Mouse (Mus musculus) left cerebral cortex, postnatal 36 days (tissue): ENCODE results near the gene Sox21. TPM values are rescaled to one million over a fixed set of nuclear protein-coding genes. Genes with fewer than 3 reads are reported as not detected.

Experiments used
- microRNA-seq: library from miRNA; unstranded; fragments of <30 nt; microRNA quantifications from one replicate; pipeline ENCODE4 v1.2.0, GENCODE M21; 2022
- total RNA-seq, 2 experiments: library from RNA; stranded (reverse); gene quantifications; 2 replicates each; pipeline ENCODE4 v1.2.3; 2021

The Sox21 gene
- total RNA-seq, 2 experiments from 2014 or later: 7.9 to 11.2 TPM

Small RNA genes within 50 kb of the gene (microRNA-seq; reads per million reads assigned to microRNA genes)
- not detected for gene Mir6241

Other genes starting within 250 kb of the Sox21 start
- under 1 TPM; 0.52 TPM for gene Dct, start 184.8 kb downstream of the Sox21 start, total RNA-seq
- gene Tgds, start 104.3 kb downstream of the Sox21 start, total RNA-seq: 1 to 10 TPM; 5.4 to 5.6 TPM
- 10 to 100 TPM; 33.0 to 34.0 TPM for gene Gpr180, start 99.9 kb downstream of the Sox21 start, total RNA-seq
- gene Gm9376, start 29.9 kb upstream of the Sox21 start, total RNA-seq: not detected